ENCODE assay signal across 26 mouse cellular contexts in the genomic region with DNA sequence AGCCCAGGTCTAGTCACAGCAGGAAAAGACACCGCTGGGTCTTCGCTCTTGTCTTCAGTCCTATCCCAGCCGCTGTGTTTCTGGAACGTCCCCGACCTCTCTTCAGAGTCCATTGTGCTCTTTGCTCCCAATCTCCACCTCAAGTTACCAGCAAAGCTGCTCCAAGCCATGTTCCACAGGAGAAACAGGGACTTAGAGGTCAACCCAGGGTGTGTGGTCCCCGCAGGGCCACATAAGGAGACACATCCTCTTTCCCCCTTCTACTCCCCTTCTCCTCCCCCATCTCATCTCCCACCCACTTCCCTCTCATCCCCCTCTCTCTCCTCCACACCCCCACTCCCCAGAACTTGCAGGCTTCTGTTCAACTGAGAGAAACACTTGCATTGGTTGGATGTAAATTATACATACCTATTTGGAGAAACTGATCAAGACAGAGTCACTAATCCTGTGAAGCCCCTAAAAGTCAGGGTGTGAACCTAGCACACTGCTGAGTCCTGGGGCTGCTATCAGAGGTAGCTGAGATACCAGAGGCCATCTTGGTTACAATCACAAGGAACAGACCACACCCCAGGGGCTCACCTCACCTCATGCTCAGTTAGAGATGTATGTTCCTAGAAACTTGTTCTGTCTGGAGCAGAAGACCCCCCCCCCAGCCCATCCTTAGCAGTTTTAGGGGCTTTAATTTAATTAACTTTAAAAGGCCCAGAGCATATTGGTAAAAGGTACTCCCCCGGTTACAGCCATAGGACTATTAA. TPM values are rescaled to one million over a fixed set of nuclear protein-coding genes. Genes with fewer than 3 reads are reported as not detected.
A peak's percentile ranks its signal among the peaks of the same experiment; 100 is the strongest.
DNase-seq lines count a peak whose midpoint lies in the region; ATAC-seq and TF ChIP-seq lines count a peak whose summit lies in the region.
"Had no signal": no experiment of that assay in that cellular context is flagged by ENCODE, and none has a peak within 500 bp of the region (broad histone marks: within the 10 kb centered on the region; RNA-seq: fewer than 3 reads in every experiment).

No protein-coding gene starts in this region.

- 37% methylated on average over 7 of the region's 7 CpGs for whole genome bisulfite sequencing in forebrain, embryonic 11.5 days
- WGBS in forebrain, postnatal 0 days: 43% methylated on average over 7 of the region's 7 CpGs
- WGBS in embryonic facial prominence, embryonic 10.5 days: 48% methylated on average over 7 of the region's 7 CpGs
- WGBS in hindbrain, embryonic 14.5 days: 63% methylated on average over 7 of the region's 7 CpGs

- H3K27me3 ChIP-seq in forebrain, embryonic 11.5 days (ENCODE audit: control insufficient read depth, insufficient read depth, low read length): no peaks in the 10 kb centered on the region
- H3K27me3 ChIP-seq in forebrain, postnatal 0 days (ENCODE audit: insufficient read depth, low read length): no peaks in the 10 kb centered on the region; the same call in 1 of the 2 replicates
- peaks cover 6% of the 10 kb centered on the region; the same call in 1 of the 2 replicates for H3K27me3 ChIP-seq in E14TG2a.4 (ENCODE audit: insufficient read depth, low read length)
- peaks cover 58% of the 10 kb centered on the region for H3K27me3 ChIP-seq in embryonic facial prominence, embryonic 10.5 days (replicated peaks; ENCODE audit: low read depth, poor library complexity, severe bottlenecking)
- H3K27me3 ChIP-seq in hindbrain, embryonic 14.5 days (ENCODE audit: control insufficient read depth, insufficient read depth, low read length): peaks cover 10% of the 10 kb centered on the region; the same call in 1 of the 2 replicates

- H3K9ac ChIP-seq in forebrain, embryonic 11.5 days (ENCODE audit: low read length): no peak overlapping the region
- no peak overlapping the region for H3K9ac ChIP-seq in forebrain, postnatal 0 days
- no peak overlapping the region for H3K9ac ChIP-seq in hindbrain, embryonic 14.5 days
- H3K9ac ChIP-seq: embryonic facial prominence, embryonic 12.5 days; liver, embryonic 15.5 days had no signal

- H3K4me2 ChIP-seq in forebrain, embryonic 11.5 days (ENCODE audit: low read depth, low read length, severe bottlenecking): no peak overlapping the region; the same call in 1 of the 2 replicates
- no peak overlapping the region for H3K4me2 ChIP-seq in forebrain, postnatal 0 days (ENCODE audit: low read depth)
- no peak overlapping the region for H3K4me2 ChIP-seq in hindbrain, embryonic 14.5 days (replicated peaks)
- H3K4me2 ChIP-seq: embryonic facial prominence, embryonic 12.5 days; heart, embryonic 11.5 days; liver, embryonic 15.5 days had no signal

- H3K36me3 ChIP-seq in forebrain, embryonic 11.5 days (ENCODE audit: control insufficient read depth, insufficient read depth, low read length): no peaks in the 10 kb centered on the region
- no peaks in the 10 kb centered on the region for H3K36me3 ChIP-seq in forebrain, postnatal 0 days (ENCODE audit: insufficient read depth)
- H3K36me3 ChIP-seq in E14TG2a.4 (ENCODE audit: insufficient read depth, low read length): peaks cover 4% of the 10 kb centered on the region
- no peaks in the 10 kb centered on the region for H3K36me3 ChIP-seq in embryonic facial prominence, embryonic 10.5 days (replicated peaks)
- H3K36me3 ChIP-seq in hindbrain, embryonic 14.5 days (replicated peaks; ENCODE audit: control insufficient read depth, insufficient read depth): no peaks in the 10 kb centered on the region
- H3K36me3 ChIP-seq: embryonic facial prominence, embryonic 12.5 days; liver, embryonic 15.5 days had no signal

- peak; percentile 64 for ATAC-seq in forebrain, embryonic 11.5 days (replicated peaks; ENCODE audit: low FRiP score)
- no peak for ATAC-seq in forebrain, postnatal 0 days
- ATAC-seq in hindbrain, embryonic 14.5 days (ENCODE audit: low FRiP score): 0 out of 2 replicates have a peak, but pooled peaks have one; percentile 8
- ATAC-seq: inflammation-experienced regulatory T-cells, adult 6 months; lung, postnatal 0 days had no signal

- peaks cover 4% of the 10 kb centered on the region; the same call in 1 of the 2 replicates for H3K9me3 ChIP-seq in forebrain, embryonic 11.5 days (ENCODE audit: control insufficient read depth, low read length)
- no peaks in the 10 kb centered on the region for H3K9me3 ChIP-seq in forebrain, postnatal 0 days (ENCODE audit: low read length)
- H3K9me3 ChIP-seq in E14TG2a.4 (ENCODE audit: low read length): peaks cover 6% of the 10 kb centered on the region
- 0 out of 2 replicates have a peak, but pooled peaks cover 8% of the 10 kb centered on the region for H3K9me3 ChIP-seq in embryonic facial prominence, embryonic 10.5 days
- 0 out of 2 replicates have a peak, but pooled peaks cover 7% of the 10 kb centered on the region for H3K9me3 ChIP-seq in hindbrain, embryonic 14.5 days (ENCODE audit: control insufficient read depth, low read length)
- H3K9me3 ChIP-seq: liver, embryonic 15.5 days; megakaryocyte, embryonic 14.5 days had no signal

- peaks cover 6% of the 10 kb centered on the region; the same call in 1 of the 2 replicates for H3K4me1 ChIP-seq in forebrain, embryonic 11.5 days (replicated peaks; ENCODE audit: control insufficient read depth, insufficient read depth, low read length)
- H3K4me1 ChIP-seq in forebrain, postnatal 0 days (ENCODE audit: insufficient read depth): no peaks in the 10 kb centered on the region
- H3K4me1 ChIP-seq in E14TG2a.4 (replicated peaks; ENCODE audit: low read depth, low read length): peaks cover 65% of the 10 kb centered on the region
- H3K4me1 ChIP-seq in embryonic facial prominence, embryonic 10.5 days: peaks cover 31% of the 10 kb centered on the region
- H3K4me1 ChIP-seq in hindbrain, embryonic 14.5 days (replicated peaks; ENCODE audit: control insufficient read depth, insufficient read depth, low read length): peaks cover 6% of the 10 kb centered on the region; the same call in 1 of the 2 replicates
- H3K4me1 ChIP-seq: embryonic facial prominence, embryonic 12.5 days; liver, embryonic 15.5 days; megakaryocyte, embryonic 14.5 days had no signal

- H3K27ac ChIP-seq in forebrain, embryonic 11.5 days (ENCODE audit: low read depth, low read length): peak overlapping the region; percentile 42; the same call in 1 of the 2 replicates
- no peak overlapping the region for H3K27ac ChIP-seq in forebrain, postnatal 0 days (ENCODE audit: low read depth, low read length)
- peak overlapping the region; percentile 5 for H3K27ac ChIP-seq in embryonic facial prominence, embryonic 10.5 days (replicated peaks)
- H3K27ac ChIP-seq in hindbrain, embryonic 14.5 days: no peak overlapping the region
- H3K27ac ChIP-seq: embryonic facial prominence, embryonic 12.5 days; liver, embryonic 15.5 days had no signal

- TF ChIP-seq CTCF in forebrain, postnatal 0 days (IDR thresholded peaks at IDR 0.05; ENCODE audit: low read depth): no peak
- TF ChIP-seq CTCF in E14TG2a.4 (conservative IDR thresholded peaks at IDR 0.05; ENCODE audit: low read length): no peak

- no peak overlapping the region for H3K4me3 ChIP-seq in forebrain, embryonic 11.5 days (ENCODE audit: low read depth, low read length)
- H3K4me3 ChIP-seq in forebrain, postnatal 0 days (ENCODE audit: low read depth, low read length): no peak overlapping the region
- peak overlapping the region; percentile 35 for H3K4me3 ChIP-seq in E14TG2a.4 (replicated peaks; ENCODE audit: low read length)
- H3K4me3 ChIP-seq in embryonic facial prominence, embryonic 10.5 days: no peak overlapping the region
- H3K4me3 ChIP-seq in hindbrain, embryonic 14.5 days (replicated peaks; ENCODE audit: low read length): no peak overlapping the region
- H3K4me3 ChIP-seq: embryonic facial prominence, embryonic 12.5 days; liver, embryonic 15.5 days; megakaryocyte, embryonic 14.5 days had no signal

- no peak for DNase-seq in forebrain, embryonic 11.5 days (ENCODE audit: low spot score)
- no peak for DNase-seq in forebrain, postnatal 0 days
- DNase-seq in embryonic facial prominence, embryonic 10.5 days (ENCODE audit: low spot score): no peak
- no peak for DNase-seq in hindbrain, embryonic 14.5 days (ENCODE audit: low spot score)
- no peak for DNase-seq in adrenal gland, postnatal 25 days
- DNase-seq in urinary bladder, postnatal 4 days (ENCODE audit: low spot score in 2 of 2): no peak
- DNase-seq in thymus, postnatal 0 days (ENCODE audit: low spot score): no peak
- DNase-seq: adrenal gland, adult 2 months; cerebellum, postnatal 25 days; heart, postnatal 14 days; kidney, adult 8-10 months; kidney, postnatal 25 days; layer of hippocampus, adult 9-11 months; right cerebral cortex, postnatal 4 days; thymus, postnatal 36 days had no signal

RNA-seq across cellular contexts. Expression of a gene that starts 25.2 kb away (rescaled TPM):
- not detected in 2 replicates for polyA plus RNA-seq in forebrain, embryonic 11.5 days (2014; fragmentation: Nextera tagmentation; extraction: Ambion mirVana)
- not detected in 2 replicates for total RNA-seq in forebrain, postnatal 0 days (2014; rRNA removed)
- not detected in 2 replicates for polyA plus RNA-seq in forebrain, postnatal 0 days (2015; fragmentation: Nextera tagmentation; extraction: Ambion mirVana)
- polyA plus RNA-seq in embryonic facial prominence, embryonic 10.5 days (2016; fragmentation: Nextera tagmentation; extraction: Ambion mirVana): not detected in 2 replicates
- not detected in 2 replicates for polyA plus RNA-seq in hindbrain, embryonic 14.5 days (2014; fragmentation: Nextera tagmentation; extraction: Ambion mirVana)
- not detected in 2 replicates for total RNA-seq in adrenal gland, postnatal 25 days (2021)
- not detected in 2 replicates for polyA plus RNA-seq in thymus, postnatal 0 days (2015; fragmentation: Nextera tagmentation; extraction: Ambion mirVana)
- total RNA-seq: adrenal gland, adult 2 months; CH12.LX; gastrocnemius, postnatal 4 days; heart, postnatal 14 days; left cerebral cortex, adult 8-10 months had no signal
- polyA plus RNA-seq: adrenal gland, adult 2 months; embryonic facial prominence, embryonic 12.5 days; heart, embryonic 11.5 days; inflammation-experienced regulatory T-cells, adult 6 months; limb, embryonic 14.5 days; liver, embryonic 15.5 days; lung, postnatal 0 days had no signal

Comparison
In these comparisons a context has a peak if more than half of its experiments do, and no peak if none do; other contexts are left out.
1. H3K27ac ChIP-seq: peak in forebrain, embryonic 11.5 days (single experiment) and embryonic facial prominence, embryonic 10.5 days (single experiment); none in forebrain, postnatal 0 days (single experiment) and hindbrain, embryonic 14.5 days (single experiment).